Mouse (Mus musculus) C2C12 (cell line): ENCODE results near the gene Kif1a.

Experiments
- CEBPB ChIP-seq: IDR thresholded peaks from one replicate; pipeline ENCODE4 v1.6.1; 2011; ENCODE audit warnings: low read depth, mild to moderate bottlenecking, control low read depth, moderate library complexity
- CTCF ChIP-seq: IDR thresholded peaks from one replicate; pipeline ENCODE4 v1.5.1; 2011; ENCODE audit not compliant: control insufficient read depth, insufficient read depth, insufficient read length
- FOSL1 ChIP-seq: IDR thresholded peaks from one replicate; pipeline ENCODE4 v1.8.0; 2011; ENCODE audit warnings: mild to moderate bottlenecking, low read length; ENCODE audit not compliant: poor library complexity, insufficient read depth, severe bottlenecking
- MAX ChIP-seq: IDR thresholded peaks from one replicate; pipeline ENCODE4 v1.6.1; 2011; ENCODE audit warnings: mild to moderate bottlenecking, control low read depth
- MYOD1 ChIP-seq: IDR thresholded peaks from one replicate; pipeline ENCODE4 v1.6.1; 2011; ENCODE audit warnings: low read depth; ENCODE audit not compliant: control insufficient read depth, insufficient read length
- MYOG ChIP-seq: IDR thresholded peaks from one replicate; pipeline ENCODE4 v1.6.1; 2011; ENCODE audit not compliant: control insufficient read depth, insufficient read length; ENCODE audit errors: extremely low read depth
- USF1 ChIP-seq: IDR thresholded peaks from one replicate; pipeline ENCODE4 v1.6.1; 2011; ENCODE audit warnings: low read depth, mild to moderate bottlenecking, control low read depth, moderate library complexity

- TF ChIP-seq MYOD1 (no peak), CTCF (no peak), MAX (no peak), USF1 (no peak), CEBPB (no peak), FOSL1 (no peak), MYOG (no peak)
Measured at GRCm38 (mm10) chr1:92984999-92985398, 116.8 kb downstream of the Kif1a start.
